Mouse (Mus musculus): Measurements from ENCODE around the gene Fggy.

- TF ChIP-seq CTCF (IDR thresholded peaks at IDR 0.05; ENCODE audit: low read depth), result no peak
- TF ChIP-seq EP300 (optimal IDR thresholded peaks at IDR 0.05), result no peak
Measured at GRCm38 (mm10) chr4:95729142-95729826, 172.0 kb downstream of the Fggy start.
